Mouse (Mus musculus) lung, postnatal 0 days (tissue): Measurements from ENCODE around the gene Mettl23. TPM values are rescaled to one million over a fixed set of nuclear protein-coding genes. Genes with fewer than 3 reads are reported as not detected.

Experiments
- ATAC-seq: fragments of 200-750 bp; cut with Nextera tagmentation; 2 replicates; pipeline ENCODE4 v1.8.0; 2017; ENCODE audit warnings: moderate library complexity
- DNase-seq: peaks from one replicate; pipeline ENCODE4 v3.0.0-alpha.2; 2016; ENCODE audit warnings: low spot score
- H3K27ac ChIP-seq: fragments of 300-500 bp; sonication (generic); 2 replicates; pipeline ENCODE4 v1.5.1; 2014; ENCODE audit warnings: antibody characterized with exemption, mild to moderate bottlenecking, low read length, mixed read lengths
- H3K27me3 ChIP-seq: fragments of 300-500 bp; sonication (generic); replicated peaks from 2 replicates; pipeline ENCODE4 v1.6.1; 2014; ENCODE audit warnings: low read length, mixed read lengths; ENCODE audit not compliant: insufficient read depth
- H3K36me3 ChIP-seq: fragments of 300-500 bp; sonication (generic); 2 replicates; pipeline ENCODE4 v1.6.1; 2014; ENCODE audit warnings: low read length, mixed read lengths; ENCODE audit not compliant: insufficient read depth
- H3K4me1 ChIP-seq: fragments of 300-500 bp; sonication (generic); 2 replicates; pipeline ENCODE4 v1.6.1; 2014; ENCODE audit warnings: antibody characterized with exemption, low read depth, low read length, mixed read lengths; ENCODE audit not compliant: insufficient read depth
- H3K4me2 ChIP-seq: fragments of 300-500 bp; sonication (generic); replicated peaks from 2 replicates; pipeline ENCODE4 v1.6.1; 2014; ENCODE audit warnings: low read depth, mild to moderate bottlenecking, low read length, moderate library complexity, mixed read lengths
- H3K4me3 ChIP-seq: fragments of 300-500 bp; sonication (generic); 2 replicates; pipeline ENCODE4 v1.5.1; 2014; ENCODE audit warnings: low read depth, low read length
- H3K9ac ChIP-seq: fragments of 300-500 bp; sonication (generic); replicated peaks from 2 replicates; pipeline ENCODE4 v1.6.1; 2014; ENCODE audit warnings: low read depth, mild to moderate bottlenecking
- H3K9me3 ChIP-seq: fragments of 300-500 bp; sonication (generic); 2 replicates; pipeline ENCODE4 v1.6.1; 2016; ENCODE audit warnings: low read length, mixed read lengths
- CTCF ChIP-seq: IDR thresholded peaks from 2 replicates; pipeline ENCODE4 v1.5.1; 2016; ENCODE audit warnings: antibody characterized with exemption, mild to moderate bottlenecking
- EP300 ChIP-seq: IDR thresholded peaks from 2 replicates; pipeline ENCODE4 v1.6.1; 2016; ENCODE audit warnings: antibody characterized with exemption, mild to moderate bottlenecking, control low read depth
- WGBS: fragments of 180-500 bp; shearing (Covaris S2); extraction: QIAGEN DNeasy Blood & Tissue Kit; methylation state at CpG from one replicate; pipeline ENCODE4 v1.1.7; 2014; 5-methylcytosine and 5-hydroxymethylcytosine counted together
- polyA plus RNA-seq: library from polyadenylated mRNA; unstranded; fragments of >200 nt; fragmentation: Nextera tagmentation; extraction: Ambion mirVana; gene quantifications from 2 replicates; pipeline ENCODE4 v1.2.1, GENCODE M21; 2015

The Mettl23 gene
- polyA plus RNA-seq, 1 experiment from 2014 or later = 62.3 TPM

- H3K36me3 ChIP-seq = 0 out of 2 replicates have a peak, but pooled peaks cover 5% of the 10 kb centered on the region
- ATAC-seq = no peak
- no peak overlapping the region for H3K4me2 ChIP-seq
- no peaks in the 10 kb centered on the region for H3K9me3 ChIP-seq
- H3K27ac ChIP-seq = no peak overlapping the region
- no peak overlapping the region for H3K4me3 ChIP-seq
- no peak for DNase-seq
- no peaks in the 10 kb centered on the region for H3K27me3 ChIP-seq
- no peak overlapping the region for H3K9ac ChIP-seq
- TF ChIP-seq EP300 (no peak), CTCF (no peak)
- H3K4me1 ChIP-seq = no peaks in the 10 kb centered on the region; the same call in 1 of the 2 replicates
These were observed 6.5 kb downstream of the Mettl23 start for GRCm38 (mm10) chr11:116849587-116849986.

GRCm38 (mm10) chr11:116850085-116850484, 7.0 kb downstream of the Mettl23 start:
- Histone ChIP-seq H3K4me3 (no peak overlapping the region), H3K27me3 (no peaks in the 10 kb centered on the region), H3K36me3 (0 out of 2 replicates have a peak, but pooled peaks cover 5% of the 10 kb centered on the region), H3K27ac (no peak overlapping the region), H3K9me3 (no peaks in the 10 kb centered on the region), H3K4me2 (no peak overlapping the region), H3K9ac (no peak overlapping the region), H3K4me1 (no peaks in the 10 kb centered on the region; the same call in 1 of the 2 replicates)
- ATAC-seq (no peak), DNase-seq (no peak)
- TF ChIP-seq CTCF (no peak), EP300 (no peak)
- WGBS = 18% methylated on average over 4 of the region's 4 CpGs

- DNase-seq = no peak
These were observed 7.9 kb downstream of the Mettl23 start for GRCm38 (mm10) chr11:116850833-116851477.

GRCm38 (mm10) chr11:116851576-116852290, 8.7 kb downstream of the Mettl23 start:
- Histone ChIP-seq H3K36me3 (0 out of 2 replicates have a peak, but pooled peaks cover 5% of the 10 kb centered on the region), H3K27ac (peak overlapping the region; percentile 98), H3K4me1 (no peaks in the 10 kb centered on the region; the same call in 1 of the 2 replicates), H3K27me3 (no peaks in the 10 kb centered on the region), H3K4me3 (peak overlapping the region; percentile 95), H3K9me3 (no peaks in the 10 kb centered on the region), H3K4me2 (peak overlapping the region; percentile 65), H3K9ac (peak overlapping the region; percentile 88)
- no peak for ATAC-seq
- WGBS = under 1% methylated on average over 29 of the region's 29 CpGs
- TF ChIP-seq EP300 (no peak), CTCF (no peak)
- peak; percentile 22 for DNase-seq

More at GRCm38 (mm10) chr11:116850833-116851477, 7.9 kb downstream of the Mettl23 start:
- no peak overlapping the region for H3K27ac ChIP-seq
- TF ChIP-seq EP300 = no peak
- no peak for TF ChIP-seq CTCF
- peak overlapping the region; percentile 65 for H3K4me2 ChIP-seq
- H3K27me3 ChIP-seq = no peaks in the 10 kb centered on the region
- 0 out of 2 replicates have a peak, but pooled peaks cover 5% of the 10 kb centered on the region for H3K36me3 ChIP-seq
- H3K9ac ChIP-seq = peak overlapping the region; percentile 88; the same call in 1 of the 2 replicates
- WGBS = 11% methylated on average over 6 of the region's 6 CpGs
- peak overlapping the region; percentile 95 for H3K4me3 ChIP-seq
- H3K9me3 ChIP-seq = no peaks in the 10 kb centered on the region
- ATAC-seq = no peak
- H3K4me1 ChIP-seq = no peaks in the 10 kb centered on the region; the same call in 1 of the 2 replicates

- DNase-seq (peak; percentile 92), ATAC-seq (peak; percentile 66)
- Histone ChIP-seq H3K9ac (peak within 1 kb of the TSS; percentile 88), H3K4me3 (peak within 1 kb of the TSS; percentile 95), H3K9me3 (no peaks in the 10 kb centered on the region), H3K4me2 (peak within 1 kb of the TSS; percentile 65), H3K27ac (peak within 1 kb of the TSS; percentile 98), H3K27me3 (no peaks in the 10 kb centered on the region), H3K36me3 (0 out of 2 replicates have a peak, but pooled peaks cover 5% of the 10 kb centered on the region), H3K4me1 (no peaks in the 10 kb centered on the region; the same call in 1 of the 2 replicates)
- 0% methylated on average over 76 of the region's 91 CpGs for WGBS
- TF ChIP-seq CTCF = no peak
- TF ChIP-seq EP300 = no peak
These were observed 9.3 kb downstream of the Mettl23 start, which contains the start of gene Mfsd11 for GRCm38 (mm10) chr11:116852291-116852890. Mfsd11 (plus strand) TSS chr11:116852440.
